Mouse (Mus musculus) monocyte, adult 5-6 weeks (primary cell): ENCODE measurements around the gene Sema3b. TPM values are rescaled to one million over a fixed set of nuclear protein-coding genes. Genes with fewer than 3 reads are reported as not detected.
"Not testable (repeated sequence)": the region's sequence is repeated elsewhere in the genome, so short reads cannot be mapped to it uniquely, and the experiment has no call there.

ENCODE experiments used
- ATAC-seq: fragments of 153-309, 156-312 bp; replicated peaks from 2 replicates; pipeline ENCODE4 v1.8.0; 2017; ENCODE audit warnings: mild to moderate bottlenecking; ENCODE audit not compliant: low TSS enrichment, insufficient number of reproducible peaks, severe bottlenecking, poor library complexity, low FRiP score
- total RNA-seq: library from RNA; stranded (forward); fragments of 200-1000, 200-491, 200-594 nt; gene quantifications from 3 replicates; pipeline ENCODE4 v1.2.3, GENCODE M21; 2017

Gene Sema3b
- total RNA-seq, 1 experiment from 2014 or later = not detected

- no peak for ATAC-seq
Observed at GRCm38 (mm10) chr9:107579023-107579900, 29.8 kb downstream of the Sema3b start.

- no peak for ATAC-seq
Observed at GRCm38 (mm10) chr9:107578587-107578986, 30.4 kb downstream of the Sema3b start, which contains the start of gene Naa80. Gene Naa80 (plus strand): TSS chr9:107578887.

GRCm38 (mm10) chr9:107577871-107578270 is 31.2 kb downstream of the Sema3b start:
- ATAC-seq = no peak

GRCm38 (mm10) chr9:107576357-107577107 is 32.5 kb downstream of the Sema3b start, which contains the start of gene Hyal1:
Gene Hyal1 (plus strand): TSS chr9:107576927.
- no peak for ATAC-seq

- no peak for ATAC-seq
Observed at GRCm38 (mm10) chr9:107575579-107576356, 33.3 kb downstream of the Sema3b start.

- ATAC-seq = not testable (repeated sequence)
Observed at GRCm38 (mm10) chr9:107573774-107574173, 35.3 kb downstream of the Sema3b start.

- ATAC-seq = no peak
Observed at GRCm38 (mm10) chr9:107572327-107572662, 36.7 kb downstream of the Sema3b start.

GRCm38 (mm10) chr9:107571534-107572326 is 37.3 kb downstream of the Sema3b start:
- no peak for ATAC-seq

GRCm38 (mm10) chr9:107570845-107571244 is 38.2 kb downstream of the Sema3b start:
- no peak for ATAC-seq

- ATAC-seq = no peak
Observed at GRCm38 (mm10) chr9:107570016-107570415, 39.0 kb downstream of the Sema3b start.

GRCm38 (mm10) chr9:107569270-107569669 is 39.8 kb downstream of the Sema3b start:
- no peak for ATAC-seq

GRCm38 (mm10) chr9:107568331-107569261 is 40.4 kb downstream of the Sema3b start:
- ATAC-seq = peak; percentile 73

GRCm38 (mm10) chr9:107567702-107568319 is 41.2 kb downstream of the Sema3b start, which contains the start of gene Hyal2:
Gene Hyal2 (plus strand): TSS chr9:107567945.
- no peak for ATAC-seq

GRCm38 (mm10) chr9:107566855-107567254 is 42.2 kb downstream of the Sema3b start:
- ATAC-seq = no peak

- ATAC-seq = 0 out of 2 replicates have a peak, but pooled peaks have one; percentile 32
Observed at GRCm38 (mm10) chr9:107566041-107566709, 42.9 kb downstream of the Sema3b start.

GRCm38 (mm10) chr9:107565556-107565955 is 43.5 kb downstream of the Sema3b start:
- ATAC-seq = not testable (repeated sequence)
